Mouse (Mus musculus): ENCODE measurements around the gene Gm29797. TPM values are rescaled to one million over a fixed set of nuclear protein-coding genes. Genes with fewer than 3 reads are reported as not detected.

The Gm29797 gene
- polyA plus RNA-seq, 1 experiment from 2014 or later = not detected

DNA sequence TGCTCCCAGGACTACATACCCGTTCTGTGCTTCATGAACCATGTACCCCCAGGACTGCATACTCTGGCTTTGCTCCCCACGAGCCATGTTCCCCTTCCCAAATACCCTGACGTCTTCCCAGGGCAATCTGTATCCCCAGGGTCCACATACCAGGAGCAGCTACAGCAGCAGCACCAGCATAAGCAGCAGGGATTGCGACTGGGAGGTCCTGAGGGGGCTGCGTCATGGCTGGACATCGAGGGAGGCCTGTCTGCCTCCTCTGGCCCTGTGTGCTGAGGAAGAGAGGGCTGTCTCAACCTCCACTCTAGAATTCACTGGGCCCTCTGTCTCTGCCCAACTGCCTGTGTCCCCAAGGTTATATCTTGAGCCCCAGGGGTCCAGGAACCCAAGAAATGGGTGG lies 34.2 kb downstream of the Gm29797 start:
- Histone ChIP-seq H3K36me3 (replicated peaks) (peaks cover 54% of the 10 kb centered on the region), H3K9me3 (no peaks in the 10 kb centered on the region), H3K27me3 (replicated peaks; ENCODE audit: low read depth, poor library complexity, severe bottlenecking) (peaks cover 17% of the 10 kb centered on the region), H3K4me3 (no peak overlapping the region), H3K4me1 (peaks cover 32% of the 10 kb centered on the region), H3K27ac (replicated peaks) (no peak overlapping the region)
- DNase-seq (ENCODE audit: low spot score) = no peak
- WGBS = 92% methylated on average over 6 of the region's 6 CpGs

DNA sequence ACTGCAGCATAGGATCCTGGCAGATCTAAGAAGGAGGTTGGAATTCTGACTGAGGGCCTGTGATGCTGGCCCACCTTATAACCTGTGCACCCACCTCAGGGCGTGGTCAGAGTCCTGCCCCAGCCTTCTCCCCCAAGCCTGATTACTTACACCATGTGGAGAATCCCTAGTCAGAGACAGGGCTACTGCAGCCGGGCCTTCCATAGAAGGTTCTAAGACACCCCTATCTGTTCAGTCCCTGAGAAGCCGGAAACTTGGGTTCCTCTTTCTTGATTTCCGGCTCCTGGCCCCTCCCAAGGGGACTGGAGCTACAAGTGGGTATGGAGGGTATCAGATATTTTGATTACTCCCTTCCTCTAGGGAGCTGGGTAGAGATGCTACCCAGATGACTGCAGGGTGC lies 34.7 kb downstream of the Gm29797 start:
- Histone ChIP-seq H3K27me3 (replicated peaks; ENCODE audit: low read depth, poor library complexity, severe bottlenecking) (peaks cover 22% of the 10 kb centered on the region), H3K9me3 (no peaks in the 10 kb centered on the region), H3K4me3 (no peak overlapping the region), H3K4me1 (peaks cover 32% of the 10 kb centered on the region), H3K36me3 (replicated peaks) (peaks cover 49% of the 10 kb centered on the region), H3K27ac (replicated peaks) (no peak overlapping the region)
- DNase-seq (ENCODE audit: low spot score) = no peak
- 89% methylated on average over 4 of the region's 4 CpGs for whole genome bisulfite sequencing

- Histone ChIP-seq H3K27me3 (replicated peaks; ENCODE audit: low read depth, poor library complexity, severe bottlenecking) (peaks cover 29% of the 10 kb centered on the region), H3K4me1 (peaks cover 32% of the 10 kb centered on the region), H3K9me3 (no peaks in the 10 kb centered on the region), H3K27ac (replicated peaks) (no peak overlapping the region), H3K36me3 (replicated peaks) (peaks cover 41% of the 10 kb centered on the region), H3K4me3 (peak overlapping the region; percentile 81)
- DNase-seq (ENCODE audit: low spot score) = no peak
- WGBS = 89% methylated on average over 3 of the region's 3 CpGs
Observed at GRCm38 (mm10) chr2:181692304-181692703, 35.5 kb downstream of the Gm29797 start.

GRCm38 (mm10) chr2:181693339-181694280 lies 36.8 kb downstream of the Gm29797 start, which contains the start of gene Rgs19:
Gene Rgs19, minus strand, starts transcription at chr2:181693977.
- peak within 1 kb of the TSS; percentile 81 for H3K4me3 ChIP-seq
- H3K27me3 ChIP-seq (replicated peaks; ENCODE audit: low read depth, poor library complexity, severe bottlenecking) = peaks cover 29% of the 10 kb centered on the region
- under 1% methylated on average over 75 of the region's 75 CpGs for WGBS
- peak; percentile 89 for DNase-seq (ENCODE audit: low spot score)
- peaks cover 32% of the 10 kb centered on the region for H3K4me1 ChIP-seq
- no peaks in the 10 kb centered on the region for H3K9me3 ChIP-seq
- H3K27ac ChIP-seq (replicated peaks) = peak within 1 kb of the TSS; percentile 93
- H3K36me3 ChIP-seq (replicated peaks) = peaks cover 28% of the 10 kb centered on the region

DNA sequence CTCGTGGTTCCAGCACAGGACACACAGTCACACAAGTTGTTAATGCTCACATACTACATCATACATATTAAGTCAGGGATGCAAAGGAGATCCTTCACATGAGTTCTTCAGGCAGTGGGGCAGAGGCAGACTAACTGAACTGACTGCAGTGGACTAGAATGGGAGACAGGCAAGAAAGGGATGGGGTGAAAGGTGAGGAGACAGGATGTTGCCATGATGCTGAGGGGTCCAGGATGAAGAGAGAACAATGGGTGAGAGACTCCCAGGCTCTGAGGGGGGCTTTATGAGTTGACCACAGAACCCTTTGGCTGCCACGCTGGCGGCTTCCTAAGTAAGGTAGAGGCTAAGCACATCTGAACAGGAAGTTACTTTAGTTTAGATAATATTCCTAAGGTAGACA lies 37.7 kb downstream of the Gm29797 start:
- peak overlapping the region; percentile 93; the same call in 1 of the 2 replicates for H3K27ac ChIP-seq (replicated peaks)
- peaks cover 19% of the 10 kb centered on the region for H3K36me3 ChIP-seq (replicated peaks)
- WGBS = 85% methylated on average over 3 of the region's 3 CpGs
- no peaks in the 10 kb centered on the region for H3K9me3 ChIP-seq
- peaks cover 32% of the 10 kb centered on the region for H3K4me1 ChIP-seq
- H3K27me3 ChIP-seq (replicated peaks; ENCODE audit: low read depth, poor library complexity, severe bottlenecking) = peaks cover 29% of the 10 kb centered on the region
- DNase-seq (ENCODE audit: low spot score) = no peak
- peak overlapping the region; percentile 81 for H3K4me3 ChIP-seq

GRCm38 (mm10) chr2:181695776-181696175 lies 38.9 kb downstream of the Gm29797 start:
- no peak overlapping the region for H3K4me3 ChIP-seq
- peaks cover 32% of the 10 kb centered on the region for H3K4me1 ChIP-seq
- peaks cover 29% of the 10 kb centered on the region for H3K27me3 ChIP-seq (replicated peaks; ENCODE audit: low read depth, poor library complexity, severe bottlenecking)
- peaks cover 7% of the 10 kb centered on the region for H3K36me3 ChIP-seq (replicated peaks)
- DNase-seq (ENCODE audit: low spot score) = no peak
- H3K27ac ChIP-seq (replicated peaks) = no peak overlapping the region
- H3K9me3 ChIP-seq = no peaks in the 10 kb centered on the region
- 76% methylated on average over 1 of the region's 1 CpGs for WGBS

GRCm38 (mm10) chr2:181696801-181697420 lies 40.1 kb downstream of the Gm29797 start:
- Histone ChIP-seq H3K4me3 (no peak overlapping the region), H3K9me3 (no peaks in the 10 kb centered on the region), H3K4me1 (peaks cover 24% of the 10 kb centered on the region), H3K27ac (replicated peaks) (no peak overlapping the region), H3K36me3 (replicated peaks) (no peaks in the 10 kb centered on the region), H3K27me3 (replicated peaks; ENCODE audit: low read depth, poor library complexity, severe bottlenecking) (peaks cover 29% of the 10 kb centered on the region)
- 74% methylated on average over 33 of the region's 33 CpGs for WGBS
- DNase-seq (ENCODE audit: low spot score) = no peak

DNA sequence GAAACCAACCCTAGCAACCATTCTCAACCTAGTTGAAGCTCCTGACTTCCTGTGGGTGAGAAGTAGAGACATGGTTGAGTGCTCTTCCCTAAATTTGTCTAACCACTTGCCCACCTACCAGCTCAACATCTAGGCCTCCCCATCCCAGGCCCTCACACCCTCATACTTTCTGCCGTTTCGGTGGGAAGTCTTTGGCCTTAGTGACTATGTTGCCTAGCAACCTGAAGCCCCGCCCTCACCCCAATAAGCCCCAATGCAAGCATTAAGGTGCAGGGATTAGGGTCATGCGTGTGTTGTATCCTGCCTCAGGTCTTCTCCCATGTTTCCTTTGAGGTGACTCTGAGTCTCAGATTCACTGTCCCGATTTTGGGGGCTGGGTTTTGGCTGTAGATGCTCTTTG lies 41.4 kb downstream of the Gm29797 start, which contains the start of gene Lkaaear1:
Lkaaear1 (minus strand) TSS at position 202 of the 400 bp plus-strand sequence.
- Histone ChIP-seq H3K36me3 (replicated peaks) (no peaks in the 10 kb centered on the region), H3K9me3 (no peaks in the 10 kb centered on the region), H3K4me3 (no peak within 1 kb of the TSS), H3K4me1 (peaks cover 11% of the 10 kb centered on the region), H3K27ac (replicated peaks) (no peak within 1 kb of the TSS), H3K27me3 (replicated peaks; ENCODE audit: low read depth, poor library complexity, severe bottlenecking) (peaks cover 29% of the 10 kb centered on the region)
- DNase-seq (ENCODE audit: low spot score) = no peak
- WGBS = 54% methylated on average over 5 of the region's 5 CpGs

- Histone ChIP-seq H3K4me3 (no peak overlapping the region), H3K4me1 (no peaks in the 10 kb centered on the region), H3K27me3 (replicated peaks; ENCODE audit: low read depth, poor library complexity, severe bottlenecking) (no peaks in the 10 kb centered on the region), H3K36me3 (replicated peaks) (no peaks in the 10 kb centered on the region), H3K27ac (replicated peaks) (no peak overlapping the region), H3K9me3 (no peaks in the 10 kb centered on the region)
- DNase-seq (ENCODE audit: low spot score) = no peak
- WGBS = 41% methylated on average over 4 of the region's 4 CpGs
Observed at GRCm38 (mm10) chr2:181706668-181707067, 49.8 kb downstream of the Gm29797 start.

Other genes starting within 250 kb of the Gm29797 start
- 16.4 and 20.1 TPM in 2 replicates for gene Zbtb46, start 197.6 kb upstream of the Gm29797 start, polyA plus RNA-seq (2016; fragmentation: Nextera tagmentation; extraction: Ambion mirVana)
- 0.11 and 0.16 TPM in 2 replicates for gene Abhd16b, start 163.8 kb upstream of the Gm29797 start, polyA plus RNA-seq (2016; fragmentation: Nextera tagmentation; extraction: Ambion mirVana)
- gene Tpd52l2, start 159.9 kb upstream of the Gm29797 start, polyA plus RNA-seq (2016; fragmentation: Nextera tagmentation; extraction: Ambion mirVana) = 173 and 174 TPM in 2 replicates
- 93.3 and 93.4 TPM in 2 replicates for gene Dnajc5, start 136.5 kb upstream of the Gm29797 start, polyA plus RNA-seq (2016; fragmentation: Nextera tagmentation; extraction: Ambion mirVana)
- gene Uckl1, start 72.1 kb upstream of the Gm29797 start, polyA plus RNA-seq (2016; fragmentation: Nextera tagmentation; extraction: Ambion mirVana) = 41.1 and 41.3 TPM in 2 replicates
- 77.2 and 82.6 TPM in 2 replicates for gene Prpf6, start 65.2 kb upstream of the Gm29797 start, polyA plus RNA-seq (2016; fragmentation: Nextera tagmentation; extraction: Ambion mirVana)
- gene Zfp512b, start 64.2 kb upstream of the Gm29797 start, polyA plus RNA-seq (2016; fragmentation: Nextera tagmentation; extraction: Ambion mirVana) = 56.0 and 59.1 TPM in 2 replicates
- gene Samd10, start 57.8 kb upstream of the Gm29797 start, polyA plus RNA-seq (2016; fragmentation: Nextera tagmentation; extraction: Ambion mirVana) = 24.9 and 25.5 TPM in 2 replicates
- 21.8 and 25.2 TPM in 2 replicates for gene Sox18, start 14.6 kb downstream of the Gm29797 start, polyA plus RNA-seq (2016; fragmentation: Nextera tagmentation; extraction: Ambion mirVana)
- 18.3 and 18.8 TPM in 2 replicates for gene Tcea2, start 23.3 kb downstream of the Gm29797 start, polyA plus RNA-seq (2016; fragmentation: Nextera tagmentation; extraction: Ambion mirVana)
- gene Rgs19, start 36.9 kb downstream of the Gm29797 start, polyA plus RNA-seq (2016; fragmentation: Nextera tagmentation; extraction: Ambion mirVana) = 85.2 and 89.9 TPM in 2 replicates
- gene Lkaaear1, start 41.4 kb downstream of the Gm29797 start, polyA plus RNA-seq (2016; fragmentation: Nextera tagmentation; extraction: Ambion mirVana) = not detected in 2 replicates
- gene Oprl1, start 58.0 kb downstream of the Gm29797 start, polyA plus RNA-seq (2016; fragmentation: Nextera tagmentation; extraction: Ambion mirVana) = 2.6 and 3.1 TPM in 2 replicates
- gene Myt1, start 106.3 kb downstream of the Gm29797 start, polyA plus RNA-seq (2016; fragmentation: Nextera tagmentation; extraction: Ambion mirVana) = 7.4 and 7.5 TPM in 2 replicates
- gene Pcmtd2, start 180.8 kb downstream of the Gm29797 start, polyA plus RNA-seq (2016; fragmentation: Nextera tagmentation; extraction: Ambion mirVana) = 26.1 and 30.8 TPM in 2 replicates
- gene Polr3k, start 207.3 kb downstream of the Gm29797 start, polyA plus RNA-seq (2016; fragmentation: Nextera tagmentation; extraction: Ambion mirVana) = 105 and 106 TPM in 2 replicates